Mouse (Mus musculus): ENCODE results near the gene Svep1.

The Svep1 gene

DNA sequence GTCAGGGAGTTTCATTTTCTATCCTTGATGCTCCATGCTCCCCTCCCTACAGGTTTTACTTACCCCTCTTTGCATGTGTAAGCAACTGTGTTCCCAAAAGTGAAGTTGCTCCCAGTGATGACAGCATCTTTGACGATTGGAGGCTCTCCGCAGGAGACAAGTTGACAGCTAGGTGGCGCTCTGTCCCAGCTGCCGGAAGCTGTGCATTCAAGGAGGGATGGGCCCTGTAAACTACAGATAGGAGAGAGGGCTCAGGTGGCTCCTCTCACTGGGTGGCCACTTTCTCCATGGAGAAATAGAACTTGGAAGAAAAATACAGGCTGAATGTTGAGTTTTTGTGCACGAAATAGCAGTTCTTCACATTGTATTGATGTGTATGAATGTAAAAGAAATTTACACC, 124.1 kb downstream of the Svep1 start:
- DNase-seq (ENCODE audit: low spot score), result no peak

DNA sequence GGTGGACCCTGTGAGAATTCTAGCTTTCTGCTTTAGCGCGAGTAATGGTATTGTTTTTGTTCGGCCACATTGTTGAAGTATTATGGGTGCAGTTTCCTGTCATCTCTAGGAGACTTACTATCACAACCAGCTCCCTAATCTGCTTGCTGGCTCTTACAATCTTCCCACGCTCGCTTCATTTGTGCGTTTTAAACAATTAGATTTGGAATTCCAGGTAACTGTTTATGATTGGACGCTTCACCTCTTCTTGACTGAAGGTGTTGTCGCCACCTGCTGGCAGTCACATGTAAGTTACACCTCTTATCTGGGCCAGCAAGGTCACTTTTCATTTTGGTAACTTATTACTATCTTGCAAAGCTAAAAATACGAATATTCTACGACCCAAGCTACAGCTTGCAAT, 127.0 kb downstream of the Svep1 start:
- DNase-seq (ENCODE audit: low spot score), result no peak

DNA sequence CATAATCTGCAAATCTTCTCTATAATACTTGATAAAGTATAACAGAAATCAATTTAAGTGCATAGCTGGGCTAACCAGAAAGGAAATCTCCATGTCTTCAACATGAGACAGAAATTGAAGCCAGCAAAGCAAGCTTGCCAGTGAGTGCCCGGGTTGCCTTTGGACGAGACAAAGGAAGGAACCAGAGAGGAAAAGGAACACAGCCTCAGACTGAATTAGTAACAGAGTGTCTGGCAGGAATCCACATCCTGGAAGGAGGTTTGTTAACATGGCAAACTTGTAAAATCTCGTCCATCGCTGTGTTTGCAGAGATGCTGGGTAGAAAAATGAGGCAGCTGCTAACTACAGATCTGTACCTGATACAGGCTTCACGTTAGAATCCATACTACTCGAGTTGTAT, 128.7 kb downstream of the Svep1 start:
- DNase-seq (ENCODE audit: low spot score), result no peak

DNA sequence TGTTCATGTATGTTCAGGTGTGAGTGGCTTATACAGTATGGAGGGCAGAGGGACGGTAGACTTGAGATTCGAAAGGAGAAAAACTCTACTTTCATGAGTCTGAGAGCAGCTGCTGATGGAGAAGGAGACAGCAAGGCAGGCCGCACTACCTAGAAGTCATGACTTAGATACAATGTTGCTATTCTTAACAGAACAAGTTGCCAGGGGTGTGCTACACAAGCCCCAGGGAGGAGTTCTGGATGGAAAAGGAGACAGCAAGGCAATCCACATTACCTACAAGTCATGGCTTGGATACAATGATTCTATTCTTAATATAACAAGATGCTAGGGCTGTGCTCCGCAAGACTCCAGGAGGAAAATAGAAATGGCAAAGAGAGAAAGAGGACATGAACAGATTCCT, 129.1 kb downstream of the Svep1 start:
- no peak for DNase-seq (ENCODE audit: low spot score)

DNA sequence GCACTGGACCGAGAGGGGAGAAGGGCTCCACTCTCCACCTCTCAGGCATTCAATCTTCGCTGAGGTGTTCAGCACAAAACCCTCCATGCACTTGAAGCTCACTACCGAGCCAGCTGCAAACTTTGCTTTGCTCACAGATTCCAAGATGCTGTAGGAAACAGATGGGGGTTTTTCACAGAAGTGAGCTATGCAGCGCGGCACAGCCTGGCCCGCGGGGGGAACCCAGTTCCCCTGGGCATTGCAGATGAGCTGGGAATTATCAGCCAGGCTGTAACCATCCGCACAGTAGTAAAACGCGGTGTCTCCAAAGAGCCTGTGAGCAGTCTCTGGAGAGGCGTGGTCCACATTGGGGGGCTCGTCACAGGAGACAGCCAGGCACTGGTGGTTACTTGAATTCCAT, 133.8 kb downstream of the Svep1 start:
- no peak for DNase-seq (ENCODE audit: low spot score)

DNA sequence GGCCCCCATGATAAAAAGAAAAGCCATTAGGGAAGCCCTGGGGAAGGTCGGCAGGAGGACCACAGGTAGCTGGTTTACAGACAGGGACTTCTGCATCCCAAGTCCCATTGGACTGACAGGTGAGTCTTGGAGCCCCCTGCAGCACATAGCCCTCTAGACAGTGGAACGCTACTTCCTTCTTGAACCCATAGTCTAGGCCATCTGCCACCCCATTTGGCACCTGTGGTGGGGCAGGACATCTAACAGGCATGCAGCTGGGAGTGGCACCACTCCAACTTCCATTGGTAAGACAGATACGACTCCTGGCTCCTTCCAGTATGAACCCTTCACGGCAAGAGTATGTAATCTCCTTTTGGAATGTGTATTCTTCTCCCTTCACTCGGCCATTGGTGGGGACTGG, 137.8 kb downstream of the Svep1 start:
- no peak for DNase-seq (ENCODE audit: low spot score)

DNA sequence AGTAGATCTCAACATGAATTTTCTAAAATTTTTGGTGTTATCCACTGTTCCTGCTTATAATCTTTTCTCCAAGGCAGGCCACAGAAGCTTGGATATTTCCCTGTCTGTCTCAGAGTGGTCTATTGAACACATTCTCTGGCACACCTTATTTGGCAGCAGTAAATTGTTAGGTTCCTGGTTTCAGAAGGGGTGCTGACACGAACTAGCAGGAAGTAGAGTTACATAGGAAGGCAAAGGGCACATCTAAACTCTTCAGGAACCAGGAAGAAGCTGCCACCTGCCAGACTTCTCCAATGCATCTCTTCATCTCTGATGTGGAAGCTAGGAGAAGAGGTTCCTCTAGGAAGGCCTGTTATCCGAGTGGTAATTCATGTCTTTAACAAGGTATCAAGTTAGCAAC, 141.9 kb downstream of the Svep1 start:
- DNase-seq (ENCODE audit: low spot score), result no peak

DNA sequence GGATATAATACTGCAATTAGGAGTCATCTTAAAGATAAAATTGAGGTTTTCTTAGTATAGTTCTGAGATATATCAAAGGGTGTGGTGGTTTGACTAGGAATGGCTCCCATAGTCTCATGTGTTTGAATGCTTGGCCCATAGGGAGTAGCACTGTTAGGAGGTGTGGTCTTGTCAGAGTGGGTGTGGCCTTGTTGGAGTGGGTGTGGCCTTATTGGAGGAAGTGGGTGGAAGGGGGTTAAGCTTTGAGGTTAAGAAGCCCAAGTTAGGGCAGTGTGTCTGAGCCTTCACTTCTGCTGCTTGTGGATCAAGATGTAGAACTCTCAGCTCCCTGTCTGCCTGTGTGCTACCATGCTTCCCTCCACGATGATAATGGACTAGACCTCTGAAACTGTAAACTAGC, 143.7 kb downstream of the Svep1 start:
- no peak for DNase-seq (ENCODE audit: low spot score)

DNA sequence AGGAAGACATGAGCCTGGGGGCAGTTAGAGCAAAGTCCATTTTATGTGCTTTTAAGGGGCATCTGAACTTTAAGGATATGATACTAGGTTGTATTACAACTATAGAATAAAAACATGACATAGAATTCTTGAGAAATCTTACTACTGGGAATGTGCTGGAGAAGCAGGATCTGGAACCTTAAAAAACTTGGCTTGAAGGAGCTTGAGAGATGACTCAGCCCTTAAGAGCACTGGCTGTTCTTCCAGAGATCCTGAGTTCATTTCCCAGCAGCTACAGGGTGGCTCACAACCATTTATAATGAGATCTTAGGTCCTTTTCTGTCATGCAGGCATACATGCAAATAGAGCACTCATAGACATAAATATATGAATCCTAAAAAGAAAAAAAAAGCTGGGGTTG, 151.0 kb downstream of the Svep1 start:
- no peak for DNase-seq (ENCODE audit: low spot score)

DNA sequence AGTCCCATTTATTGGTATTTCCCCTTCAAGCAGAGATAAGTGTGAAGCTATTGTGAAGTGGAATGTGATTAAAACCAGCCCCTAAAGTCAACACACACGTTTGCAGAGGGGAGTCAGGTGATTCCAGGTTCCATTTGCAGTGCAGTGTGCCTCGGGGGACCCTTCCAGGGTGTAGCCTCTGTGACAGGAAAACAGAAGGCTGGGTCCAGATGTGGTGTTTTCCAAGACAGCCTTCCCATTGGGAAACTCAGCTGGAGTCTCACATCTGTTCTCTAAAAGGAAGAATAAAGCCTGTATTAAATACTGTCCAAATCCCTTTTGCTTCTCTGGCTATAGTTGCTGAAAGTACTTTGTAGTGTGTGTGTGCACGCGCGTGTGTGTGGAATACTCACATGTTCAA, 152.2 kb downstream of the Svep1 start:
- no peak for DNase-seq (ENCODE audit: low spot score)

DNA sequence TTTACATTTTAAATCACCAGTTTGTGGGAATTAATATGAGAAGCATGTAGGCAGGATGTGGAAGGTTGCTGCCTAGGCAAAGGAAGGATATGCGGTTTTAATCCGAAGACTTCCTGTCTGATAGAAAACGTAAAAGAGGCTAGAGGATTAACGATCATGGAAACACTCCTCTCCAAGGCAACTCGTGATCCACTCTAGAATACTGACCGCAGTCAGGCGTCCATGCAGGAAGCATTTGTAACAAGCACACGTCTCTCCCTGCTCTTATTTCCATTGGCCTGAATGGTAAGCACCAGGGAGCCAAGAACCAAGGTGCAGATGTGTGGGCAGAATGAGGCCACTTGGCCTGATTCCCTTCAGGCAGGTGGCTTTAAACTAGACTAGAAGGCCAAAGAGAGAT, 155.9 kb downstream of the Svep1 start:
- no peak for DNase-seq (ENCODE audit: low spot score)

DNA sequence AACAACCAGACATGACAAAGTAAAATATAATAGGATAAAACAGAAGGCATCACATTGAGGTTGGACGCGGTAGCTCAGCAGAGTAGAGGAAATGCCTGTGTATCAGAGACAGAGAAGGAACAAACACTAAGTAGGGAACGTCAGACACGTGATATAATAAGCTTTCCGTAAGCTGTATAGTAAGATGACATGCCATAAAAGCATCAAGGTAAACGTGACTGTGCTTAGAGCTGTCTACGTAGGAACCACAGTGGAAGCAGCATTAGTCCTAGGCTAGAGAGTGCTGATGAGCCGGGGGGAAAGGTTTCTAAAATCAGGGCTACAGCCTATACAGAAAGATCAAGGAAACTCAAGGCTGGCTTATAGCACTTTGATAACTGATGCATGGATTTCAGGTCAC, 156.4 kb downstream of the Svep1 start:
- DNase-seq (ENCODE audit: low spot score), result no peak

DNA sequence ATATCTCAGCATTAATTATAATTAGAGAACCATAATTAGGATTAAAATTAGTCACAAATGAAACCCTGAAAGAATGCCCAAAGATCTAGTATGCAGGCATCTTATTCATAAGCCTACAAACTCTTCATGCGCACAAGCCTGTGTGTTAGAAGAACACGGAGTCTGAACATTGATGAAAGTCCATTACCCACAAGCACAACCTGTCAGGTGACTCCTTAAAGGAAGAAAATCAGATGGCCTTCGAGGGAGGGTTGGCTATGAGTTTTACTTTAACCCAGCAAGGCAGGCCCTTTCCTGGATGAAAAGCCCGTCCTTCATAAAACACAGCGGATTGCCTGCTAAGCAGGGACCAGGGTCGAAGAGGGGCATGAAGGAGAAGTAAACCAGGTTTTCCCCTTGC, 161.8 kb downstream of the Svep1 start:
- no peak for DNase-seq (ENCODE audit: low spot score)

DNA sequence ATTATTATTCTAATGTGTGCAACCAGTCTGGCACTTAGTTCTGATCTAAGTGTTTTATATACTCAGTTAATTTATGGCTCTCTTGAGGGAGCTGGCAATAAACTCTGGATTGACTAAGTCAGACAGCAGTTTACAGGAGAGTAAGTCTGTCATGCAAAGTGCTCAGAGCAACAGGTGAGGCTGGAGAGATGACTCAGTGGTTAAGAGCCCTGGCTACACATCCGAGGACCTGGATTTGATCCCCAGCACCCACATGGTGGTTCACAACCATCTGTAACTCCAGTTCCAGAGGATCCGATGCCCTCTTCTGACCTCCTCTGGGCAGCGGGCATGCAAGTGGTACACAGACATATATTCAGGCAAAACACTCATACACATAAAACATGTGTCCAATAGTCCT, 162.3 kb downstream of the Svep1 start:
- DNase-seq (ENCODE audit: low spot score), result no peak

DNA sequence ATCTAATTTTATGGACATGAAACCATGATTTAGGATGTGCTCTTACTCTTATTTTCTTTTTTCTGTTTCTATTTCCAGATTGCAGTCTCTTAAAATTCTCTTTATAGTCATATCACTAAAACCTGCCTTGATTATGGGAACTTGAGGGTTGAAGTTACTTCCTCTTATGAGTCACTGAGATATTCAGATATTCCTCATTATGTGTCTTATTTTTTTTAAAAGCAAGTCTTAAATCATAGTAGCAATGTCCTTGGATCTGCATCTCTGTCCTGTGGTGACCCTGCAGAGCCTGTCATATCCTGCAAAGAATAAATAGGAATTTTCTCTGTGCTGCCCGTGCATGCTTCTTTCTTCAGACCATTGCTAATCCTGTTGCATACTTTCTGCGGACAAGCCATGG, 166.6 kb downstream of the Svep1 start:
- DNase-seq (ENCODE audit: low spot score), result no peak

DNA sequence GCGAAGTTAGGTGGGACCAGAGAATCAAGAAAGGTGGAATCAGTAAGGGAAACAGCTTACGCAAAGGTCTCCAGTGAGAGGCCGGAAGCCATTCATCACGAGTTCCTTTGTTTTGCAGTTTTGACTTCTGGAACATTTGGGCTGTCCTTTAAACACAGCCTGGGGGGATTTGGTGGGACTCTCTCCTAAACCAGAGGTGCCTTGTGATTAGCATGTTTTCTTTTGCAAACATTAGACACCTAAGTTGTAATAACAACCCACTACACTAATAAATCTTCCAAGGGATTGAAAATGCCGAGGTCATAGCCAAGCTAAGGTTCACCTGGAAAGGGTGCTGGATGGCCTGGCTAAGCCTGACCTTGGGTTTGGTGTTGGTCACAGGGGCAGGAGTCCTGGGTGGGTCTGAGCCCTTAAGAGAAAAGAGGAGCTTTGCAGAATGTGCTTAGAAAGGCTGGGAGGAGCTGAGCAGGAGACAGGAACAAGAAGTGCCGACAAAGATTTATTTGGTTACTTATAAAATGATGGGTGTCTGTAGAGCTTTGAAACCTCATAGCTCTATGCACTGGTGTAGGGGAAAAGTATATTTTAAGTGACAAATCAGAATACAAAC, 169.5 kb downstream of the Svep1 start:
- DNase-seq (ENCODE audit: low spot score), result no peak

DNA sequence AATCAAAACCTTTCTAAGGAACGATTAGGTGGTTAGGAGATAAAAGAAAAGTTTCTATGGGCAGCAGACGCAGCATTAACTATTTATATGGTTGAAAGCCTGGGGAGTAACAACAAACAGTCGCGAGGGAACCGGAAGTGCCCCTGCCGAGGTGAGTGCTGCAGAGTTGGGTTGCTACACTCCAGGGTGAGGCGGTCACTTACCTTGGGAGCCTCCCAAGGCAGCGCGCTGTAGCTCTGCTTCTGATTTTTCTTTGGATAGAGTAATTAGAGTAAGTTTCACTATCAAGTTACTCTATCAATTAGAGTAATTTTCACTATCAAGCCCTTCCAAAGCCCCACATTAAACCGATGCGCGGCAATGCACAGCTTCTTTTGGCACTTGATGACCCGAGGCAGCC, 172.0 kb downstream of the Svep1 start:
- DNase-seq (ENCODE audit: low spot score), result no peak

DNA sequence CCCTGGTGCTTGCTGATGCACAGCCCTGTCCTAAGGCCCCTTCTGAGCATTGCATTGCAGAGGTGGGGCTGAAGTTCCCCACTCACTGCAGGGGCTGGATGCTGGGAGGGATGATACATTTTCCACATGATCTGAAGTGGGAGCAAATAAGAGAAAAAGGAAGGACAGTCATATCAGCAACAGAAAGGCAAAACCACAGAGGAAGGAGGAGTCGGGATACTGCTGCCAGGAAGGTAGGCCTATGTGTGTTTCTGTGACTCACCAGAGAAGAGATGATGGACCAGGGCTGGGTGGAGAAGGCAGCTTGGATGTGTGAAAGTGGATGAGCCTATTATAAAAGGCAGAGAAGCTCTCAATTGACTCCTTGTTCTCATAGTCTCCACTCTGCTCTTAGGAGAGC, 173.9 kb downstream of the Svep1 start:
- no peak for DNase-seq (ENCODE audit: low spot score)

DNA sequence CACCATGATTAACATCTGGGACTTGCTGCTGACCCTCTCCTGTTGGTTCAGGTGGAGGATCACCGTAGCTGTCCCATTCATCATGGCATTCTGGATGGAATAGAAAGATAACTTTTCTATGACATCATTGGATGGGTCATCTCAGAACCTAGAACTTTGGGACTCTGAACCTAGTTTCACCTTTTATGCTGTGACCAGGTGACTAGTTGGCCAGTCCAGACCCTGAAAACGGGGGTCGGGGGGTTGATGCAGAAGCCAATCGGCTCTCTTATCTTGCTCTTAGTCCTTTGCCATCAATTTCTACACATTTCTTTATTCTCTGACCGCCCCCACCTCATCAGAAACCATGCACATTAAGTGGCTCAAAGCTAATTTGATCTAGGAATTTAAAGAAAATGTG, 197.6 kb downstream of the Svep1 start, which contains the start of gene Txndc8:
Gene Txndc8 (minus strand): TSS at position 101 of the 400 bp plus-strand sequence.
- no peak for DNase-seq (ENCODE audit: low spot score)

DNA sequence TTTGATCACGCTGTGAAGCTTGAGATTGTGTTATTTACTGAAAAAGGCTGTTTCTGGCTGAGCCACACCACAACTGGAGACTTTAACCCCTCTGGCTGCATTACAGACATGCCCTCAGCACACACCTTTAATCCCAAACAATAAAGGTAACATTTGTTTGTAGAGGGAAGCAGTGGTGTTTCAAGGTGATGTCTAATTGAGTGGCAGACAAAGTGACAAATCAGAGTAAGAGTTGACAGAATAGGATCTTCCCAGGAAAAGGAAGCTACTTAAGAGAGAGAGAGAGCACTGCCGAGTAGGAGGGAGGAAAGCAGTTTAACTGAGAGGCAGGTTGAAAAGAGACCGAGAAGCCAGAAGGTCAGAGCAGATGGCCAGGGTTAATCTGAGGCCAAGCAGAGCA, 203.2 kb downstream of the Svep1 start:
- DNase-seq (ENCODE audit: low spot score), result no peak
